Mouse (Mus musculus) heart, embryonic 11.5 days (tissue): ENCODE results near the gene Gm21454. TPM values are rescaled to one million over a fixed set of nuclear protein-coding genes. Genes with fewer than 3 reads are reported as not detected.
"Not testable (repeated sequence)": the region's sequence is repeated elsewhere in the genome, so short reads cannot be mapped to it uniquely, and the experiment has no call there.

Source experiments
- ATAC-seq: fragments of 200-750 bp; cut with Nextera tagmentation; replicated peaks from 2 replicates; pipeline ENCODE4 v1.8.0; 2017; ENCODE audit warnings: moderate library complexity; ENCODE audit not compliant: insufficient number of reproducible peaks, low FRiP score, low TSS enrichment
- H3K27ac ChIP-seq: fragments of 300-500 bp; sonication (generic); 2 replicates; pipeline ENCODE4 v1.5.1; 2014; ENCODE audit warnings: mild to moderate bottlenecking, low read depth, low read length
- H3K27me3 ChIP-seq: fragments of 300-500 bp; sonication (generic); 2 replicates; pipeline ENCODE4 v1.6.1; 2014; ENCODE audit warnings: mild to moderate bottlenecking, low read length, mixed read lengths; ENCODE audit not compliant: control insufficient read depth, insufficient read depth
- H3K36me3 ChIP-seq: fragments of 300-500 bp; sonication (generic); 2 replicates; pipeline ENCODE4 v1.6.1; 2014; ENCODE audit warnings: mild to moderate bottlenecking, low read length, moderate library complexity, mixed read lengths; ENCODE audit not compliant: control insufficient read depth, insufficient read depth
- H3K4me1 ChIP-seq: fragments of 300-500 bp; sonication (generic); 2 replicates; pipeline ENCODE4 v1.6.1; 2014; ENCODE audit warnings: low read length; ENCODE audit not compliant: control insufficient read depth, insufficient read depth
- H3K4me2 ChIP-seq: fragments of 300-500 bp; sonication (generic); 2 replicates; pipeline ENCODE4 v1.6.1; 2014; ENCODE audit warnings: mild to moderate bottlenecking, moderate library complexity
- H3K4me3 ChIP-seq: fragments of 300-500 bp; sonication (generic); 2 replicates; pipeline ENCODE4 v1.5.1; 2014; ENCODE audit warnings: low read depth, low read length
- H3K9ac ChIP-seq: fragments of 300-500 bp; sonication (generic); 2 replicates; pipeline ENCODE4 v1.6.1; 2014; ENCODE audit warnings: mild to moderate bottlenecking, low read depth, low read length, moderate library complexity
- H3K9me3 ChIP-seq: fragments of 300-500 bp; sonication (generic); replicated peaks from 2 replicates; pipeline ENCODE4 v1.6.1; 2016; ENCODE audit warnings: low read length; ENCODE audit not compliant: control insufficient read depth
- WGBS: fragments of 180-500 bp; shearing (Covaris S2); extraction: QIAGEN DNeasy Blood & Tissue Kit; methylation state at CpG from one replicate; pipeline ENCODE4 v1.1.7; 2014; ENCODE audit not compliant: insufficient replicate concordance; 5-methylcytosine and 5-hydroxymethylcytosine counted together
- polyA plus RNA-seq: library from polyadenylated mRNA; unstranded; fragments of >200 nt; fragmentation: Nextera tagmentation; extraction: Ambion mirVana; gene quantifications from 2 replicates; pipeline ENCODE4 v1.2.1, GENCODE M21; 2014

Gm21454 gene
- not detected in 2 replicates for polyA plus RNA-seq

DNA sequence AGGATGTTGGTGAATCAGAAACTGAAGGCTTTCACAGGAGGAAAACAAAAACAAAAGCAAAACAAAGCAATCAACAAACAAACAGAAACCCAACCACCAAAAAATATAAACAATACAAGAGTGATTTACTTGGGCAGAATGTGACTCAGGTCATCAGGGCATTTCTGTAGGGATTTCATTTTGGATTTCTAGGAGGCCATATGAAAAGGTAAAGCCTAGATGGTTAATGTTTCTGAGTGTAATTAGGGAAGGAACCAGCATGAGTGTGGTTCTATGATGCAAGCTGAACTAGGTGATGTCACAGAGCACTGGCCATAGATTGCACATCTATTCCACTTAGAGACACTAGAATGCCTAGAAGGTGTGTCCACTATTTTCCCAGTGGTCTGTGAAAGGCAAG, at the start of gene Gm21454, which contains the start of gene Gm21440:
Gene Gm21454, plus strand, starts transcription at position 352 of the 400 bp plus-strand sequence.
Gene Gm21440, plus strand, starts transcription at position 301 of the 400 bp plus-strand sequence.
- H3K9ac ChIP-seq, H3K27me3 ChIP-seq, H3K4me2 ChIP-seq, H3K9me3 ChIP-seq, H3K27ac ChIP-seq, ATAC-seq, H3K4me1 ChIP-seq, H3K4me3 ChIP-seq, H3K36me3 ChIP-seq: not testable (repeated sequence)

- not testable (repeated sequence) for H3K27ac ChIP-seq, H3K4me2 ChIP-seq, H3K27me3 ChIP-seq, ATAC-seq, H3K9me3 ChIP-seq, H3K4me3 ChIP-seq, H3K36me3 ChIP-seq, H3K9ac ChIP-seq, H3K4me1 ChIP-seq
- no CpG with 5 or more reads among the region's 3 CpGs for WGBS
Measured at GRCm38 (mm10) chrY:13223828-13224227, 28.4 kb upstream of the Gm21454 start, which contains the start of gene Gm21828. Gm21828 (minus strand) TSS chrY:13223928.

GRCm38 (mm10) chrY:13348963-13349362, 96.7 kb downstream of the Gm21454 start, which contains the start of gene Gm21725:
Gm21725 (minus strand) TSS chrY:13349063.
- H3K4me2 ChIP-seq, H3K4me3 ChIP-seq, H3K36me3 ChIP-seq, ATAC-seq, H3K27me3 ChIP-seq, H3K9ac ChIP-seq, H3K9me3 ChIP-seq, H3K4me1 ChIP-seq, H3K27ac ChIP-seq: not testable (repeated sequence)
- WGBS, result no CpG with 5 or more reads among the region's 3 CpGs

Other genes starting within 250 kb of the Gm21454 start
- not detected in 2 replicates for gene Gm20807, start 209.6 kb upstream of the Gm21454 start, polyA plus RNA-seq
- not detected in 2 replicates for gene Gm21891, start 119.0 kb upstream of the Gm21454 start, polyA plus RNA-seq
- gene Gm21425, start 90.5 kb upstream of the Gm21454 start, polyA plus RNA-seq, result not detected in 2 replicates
- not detected in 2 replicates for gene Gm21828, start 28.5 kb upstream of the Gm21454 start, polyA plus RNA-seq
- gene Gm21440, start 51 bp upstream of the Gm21454 start, polyA plus RNA-seq, result not detected in 2 replicates
- not detected in 2 replicates for gene Gm21725, start 96.6 kb downstream of the Gm21454 start, polyA plus RNA-seq
- not detected in 2 replicates for gene Gm21866, start 213.1 kb downstream of the Gm21454 start, polyA plus RNA-seq
- not detected in 2 replicates for gene Gm20773, start 241.6 kb downstream of the Gm21454 start, polyA plus RNA-seq